Mouse (Mus musculus): ENCODE data around the gene Cnga3. TPM values are rescaled to one million over a fixed set of nuclear protein-coding genes. Genes with fewer than 3 reads are reported as not detected.

Gene Cnga3
- polyA plus RNA-seq, 1 experiment: 0.02 TPM

DNA sequence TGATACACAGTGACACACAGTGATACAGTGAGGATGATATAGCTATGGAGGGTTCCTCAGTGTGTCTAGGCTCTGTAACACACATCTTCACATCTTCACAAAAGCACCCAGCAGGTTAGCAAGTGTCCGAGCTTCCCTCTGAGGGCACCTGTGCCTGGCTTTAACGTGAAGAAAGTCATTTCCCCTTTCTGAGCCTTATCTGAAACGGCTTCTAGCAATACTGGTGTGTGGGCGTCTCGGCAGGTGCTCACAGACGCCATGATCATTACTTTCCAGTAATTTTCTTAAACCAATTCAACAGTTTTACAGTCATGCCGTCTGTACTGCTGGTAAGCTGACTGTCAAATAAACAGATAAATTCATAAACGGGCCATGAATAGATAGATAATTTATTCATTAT lies 28.0 kb downstream of the Cnga3 start:
- Histone ChIP-seq H3K79me2 (ENCODE audit: control insufficient read depth, insufficient read depth) (no peaks in the 10 kb centered on the region), H3K36me3 (ENCODE audit: control insufficient read depth, insufficient read depth) (no peaks in the 10 kb centered on the region), H3K27me3 (ENCODE audit: control insufficient read depth, insufficient read depth, insufficient read length) (no peaks in the 10 kb centered on the region), H3K4me3 (ENCODE audit: insufficient read depth, poor library complexity, severe bottlenecking) (no peak overlapping the region), H3K79me3 (ENCODE audit: low read depth) (no peaks in the 10 kb centered on the region), H3ac (ENCODE audit: control insufficient read depth, insufficient read length, low read depth) (no peak overlapping the region)
- TF ChIP-seq MYOG (IDR thresholded peaks at IDR 0.05; ENCODE audit: control insufficient read depth, extremely low read depth, insufficient read length): no peak
- TF ChIP-seq FOSL1 (IDR thresholded peaks at IDR 0.05; ENCODE audit: insufficient read depth, low read length, poor library complexity, severe bottlenecking): no peak
- no peak for TF ChIP-seq CTCF (IDR thresholded peaks at IDR 0.05; ENCODE audit: control insufficient read depth, insufficient read depth, insufficient read length)
- no peak for TF ChIP-seq MAX (IDR thresholded peaks at IDR 0.05)
- TF ChIP-seq CEBPB (IDR thresholded peaks at IDR 0.05; ENCODE audit: low read depth): no peak
- no peak for TF ChIP-seq USF1 (IDR thresholded peaks at IDR 0.05; ENCODE audit: low read depth)
- no peak for TF ChIP-seq MYOD1 (IDR thresholded peaks at IDR 0.05; ENCODE audit: control insufficient read depth, insufficient read length, low read depth)

DNA sequence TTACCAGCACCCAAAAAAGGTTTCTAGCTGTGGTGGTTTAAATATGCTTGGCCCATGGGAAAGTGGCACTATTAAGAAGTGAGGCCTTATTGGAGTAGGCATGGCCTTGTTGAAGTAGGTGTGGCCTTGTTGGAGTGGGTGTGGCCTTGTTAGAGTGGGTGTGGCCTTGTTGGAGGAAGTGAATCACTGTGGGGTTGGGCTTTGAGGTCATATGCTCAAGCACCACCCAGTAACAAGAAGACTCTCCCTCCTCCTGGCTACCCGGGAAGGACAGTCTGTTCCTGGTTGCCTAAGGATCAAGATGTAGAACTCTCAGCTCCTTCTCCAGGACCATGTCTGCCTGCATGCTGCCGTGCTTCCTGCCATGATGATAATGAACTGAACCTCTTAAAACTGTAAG lies 32.2 kb downstream of the Cnga3 start:
- no peak for TF ChIP-seq CEBPB (IDR thresholded peaks at IDR 0.05; ENCODE audit: low read depth)
- no peak for TF ChIP-seq MAX (IDR thresholded peaks at IDR 0.05)
- TF ChIP-seq FOSL1 (IDR thresholded peaks at IDR 0.05; ENCODE audit: insufficient read depth, low read length, poor library complexity, severe bottlenecking): no peak
- no peak for TF ChIP-seq CTCF (IDR thresholded peaks at IDR 0.05; ENCODE audit: control insufficient read depth, insufficient read depth, insufficient read length)
- H3K27me3 ChIP-seq (ENCODE audit: control insufficient read depth, insufficient read depth, insufficient read length): no peaks in the 10 kb centered on the region
- H3K36me3 ChIP-seq (ENCODE audit: control insufficient read depth, insufficient read depth): no peaks in the 10 kb centered on the region
- H3K79me2 ChIP-seq (ENCODE audit: control insufficient read depth, insufficient read depth): no peaks in the 10 kb centered on the region
- H3K79me3 ChIP-seq (ENCODE audit: low read depth): no peaks in the 10 kb centered on the region
- H3ac ChIP-seq (ENCODE audit: control insufficient read depth, insufficient read length, low read depth): no peak overlapping the region
- H3K4me3 ChIP-seq (ENCODE audit: insufficient read depth, poor library complexity, severe bottlenecking): no peak overlapping the region

DNA sequence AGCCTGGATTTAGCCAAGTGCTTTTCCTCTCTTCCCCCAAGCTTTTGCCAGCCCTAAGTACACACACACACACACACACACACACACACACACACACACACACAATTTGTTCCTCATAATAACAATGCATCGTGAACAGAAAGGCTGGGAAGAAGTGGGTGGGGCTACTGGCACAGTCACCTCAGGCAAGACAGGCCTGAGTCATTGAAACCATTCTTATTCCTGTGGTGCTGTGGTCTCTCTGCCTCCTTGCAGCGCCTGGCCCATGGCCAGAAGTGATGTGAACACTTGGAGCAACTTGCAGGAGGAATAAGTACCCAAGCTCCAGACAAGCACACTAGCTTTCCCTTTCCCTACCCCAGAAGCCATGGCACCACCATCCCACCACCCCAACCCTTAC lies 34.2 kb downstream of the Cnga3 start:
- no peaks in the 10 kb centered on the region for H3K36me3 ChIP-seq (ENCODE audit: control insufficient read depth, insufficient read depth)
- peak; percentile 19 for TF ChIP-seq FOSL1 (IDR thresholded peaks at IDR 0.05; ENCODE audit: insufficient read depth, low read length, poor library complexity, severe bottlenecking)
- TF ChIP-seq CTCF (IDR thresholded peaks at IDR 0.05; ENCODE audit: control insufficient read depth, insufficient read depth, insufficient read length): no peak
- H3ac ChIP-seq (ENCODE audit: control insufficient read depth, insufficient read length, low read depth): no peak overlapping the region
- H3K27me3 ChIP-seq (ENCODE audit: control insufficient read depth, insufficient read depth, insufficient read length): no peaks in the 10 kb centered on the region
- no peaks in the 10 kb centered on the region for H3K79me2 ChIP-seq (ENCODE audit: control insufficient read depth, insufficient read depth)
- no peaks in the 10 kb centered on the region for H3K79me3 ChIP-seq (ENCODE audit: low read depth)
- no peak overlapping the region for H3K4me3 ChIP-seq (ENCODE audit: insufficient read depth, poor library complexity, severe bottlenecking)

DNA sequence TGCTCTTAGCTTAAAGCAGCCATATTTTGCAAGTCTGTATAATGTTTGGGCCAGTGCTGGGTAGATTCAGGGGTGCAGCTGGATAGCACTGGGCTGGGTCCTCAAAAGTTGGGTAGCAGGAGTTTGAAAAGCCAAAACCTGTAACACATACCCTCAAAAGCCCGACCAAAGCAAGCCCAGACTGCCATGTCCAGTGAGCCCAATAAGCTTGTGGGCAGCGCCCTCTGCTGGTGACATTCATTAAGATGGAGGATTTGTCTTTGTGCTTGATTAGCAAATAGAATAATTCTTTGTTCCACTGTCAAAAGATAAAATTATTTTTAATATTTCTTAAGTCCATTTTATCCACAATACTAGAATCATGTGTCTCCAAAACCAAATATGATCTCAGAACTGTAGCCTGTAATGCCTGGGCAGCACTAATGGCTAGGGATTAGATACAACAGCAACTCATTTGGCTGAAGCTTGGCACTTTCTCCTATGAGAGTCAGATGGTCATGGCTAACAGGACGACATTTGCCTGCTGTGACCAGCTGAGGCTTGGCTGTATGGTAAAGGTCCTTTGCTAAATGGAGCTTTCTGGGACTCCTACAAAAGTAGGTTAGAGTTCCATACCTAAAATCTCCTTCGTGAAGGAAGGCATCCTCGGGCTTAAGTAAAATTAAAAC lies 36.5 kb downstream of the Cnga3 start:
- Histone ChIP-seq H3K36me3 (ENCODE audit: control insufficient read depth, insufficient read depth) (no peaks in the 10 kb centered on the region), H3K4me3 (ENCODE audit: insufficient read depth, poor library complexity, severe bottlenecking) (no peak overlapping the region), H3K79me2 (ENCODE audit: control insufficient read depth, insufficient read depth) (no peaks in the 10 kb centered on the region), H3K27me3 (ENCODE audit: control insufficient read depth, insufficient read depth, insufficient read length) (no peaks in the 10 kb centered on the region), H3ac (ENCODE audit: control insufficient read depth, insufficient read length, low read depth) (no peak overlapping the region), H3K79me3 (ENCODE audit: low read depth) (no peaks in the 10 kb centered on the region)
- no peak for TF ChIP-seq MYOG (IDR thresholded peaks at IDR 0.05; ENCODE audit: control insufficient read depth, extremely low read depth, insufficient read length)
- TF ChIP-seq USF1 (IDR thresholded peaks at IDR 0.05; ENCODE audit: low read depth): no peak
- no peak for TF ChIP-seq MYOD1 (IDR thresholded peaks at IDR 0.05; ENCODE audit: control insufficient read depth, insufficient read length, low read depth)
- TF ChIP-seq CEBPB (IDR thresholded peaks at IDR 0.05; ENCODE audit: low read depth): no peak
- no peak for TF ChIP-seq MAX (IDR thresholded peaks at IDR 0.05)
- TF ChIP-seq CTCF (IDR thresholded peaks at IDR 0.05; ENCODE audit: control insufficient read depth, insufficient read depth, insufficient read length): no peak
- no peak for TF ChIP-seq FOSL1 (IDR thresholded peaks at IDR 0.05; ENCODE audit: insufficient read depth, low read length, poor library complexity, severe bottlenecking)

DNA sequence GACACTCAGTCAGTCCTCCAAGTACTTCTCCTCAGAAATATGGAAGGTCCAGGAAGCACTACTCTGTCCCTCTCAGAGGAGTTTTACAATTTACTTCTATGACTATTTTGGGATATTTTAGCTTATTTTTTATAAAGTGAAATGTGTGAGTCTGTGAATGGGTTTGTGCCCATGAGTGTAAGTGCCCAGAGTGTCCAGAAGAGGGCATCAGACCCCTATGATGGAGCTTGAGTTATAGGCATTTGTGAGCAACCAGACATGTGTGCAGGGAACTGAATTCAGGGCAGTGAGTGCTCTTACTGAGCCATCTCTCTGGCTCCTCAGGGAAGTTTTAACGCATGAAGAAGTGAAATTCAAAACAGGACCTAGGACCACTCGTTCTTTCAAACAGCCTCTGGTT lies 44.2 kb downstream of the Cnga3 start:
- Histone ChIP-seq H3K4me3 (ENCODE audit: insufficient read depth, poor library complexity, severe bottlenecking) (no peak overlapping the region), H3ac (ENCODE audit: control insufficient read depth, insufficient read length, low read depth) (no peak overlapping the region), H3K27me3 (ENCODE audit: control insufficient read depth, insufficient read depth, insufficient read length) (no peaks in the 10 kb centered on the region), H3K79me3 (ENCODE audit: low read depth) (no peaks in the 10 kb centered on the region), H3K36me3 (ENCODE audit: control insufficient read depth, insufficient read depth) (no peaks in the 10 kb centered on the region), H3K79me2 (ENCODE audit: control insufficient read depth, insufficient read depth) (no peaks in the 10 kb centered on the region)
- TF ChIP-seq CEBPB (IDR thresholded peaks at IDR 0.05; ENCODE audit: low read depth): no peak

DNA sequence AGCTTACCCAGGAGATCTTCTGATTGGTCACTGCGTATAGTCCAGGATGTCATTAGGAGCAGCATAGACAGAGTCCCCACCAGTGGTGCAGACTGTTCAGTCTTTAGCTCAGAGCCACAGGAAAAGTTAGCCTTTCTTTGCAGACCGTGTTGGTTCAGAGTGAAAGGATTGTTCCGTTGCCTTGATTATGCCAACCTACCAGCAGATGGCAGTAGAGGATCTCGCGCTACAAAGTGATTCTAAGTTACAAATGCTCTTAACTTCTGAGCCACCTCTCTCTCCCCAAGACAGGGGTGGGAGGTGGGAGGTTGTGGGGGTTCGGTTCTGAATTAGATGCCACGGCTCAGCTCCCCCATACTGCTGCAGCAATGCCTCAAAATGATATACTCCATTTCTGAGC lies 58.2 kb downstream of the Cnga3 start:
- H3K79me3 ChIP-seq (ENCODE audit: low read depth): no peaks in the 10 kb centered on the region
- no peak for TF ChIP-seq FOSL1 (IDR thresholded peaks at IDR 0.05; ENCODE audit: insufficient read depth, low read length, poor library complexity, severe bottlenecking)
- TF ChIP-seq CTCF (IDR thresholded peaks at IDR 0.05; ENCODE audit: control insufficient read depth, insufficient read depth, insufficient read length): peak; percentile 44
- no peak overlapping the region for H3ac ChIP-seq (ENCODE audit: control insufficient read depth, insufficient read length, low read depth)
- no peaks in the 10 kb centered on the region for H3K27me3 ChIP-seq (ENCODE audit: control insufficient read depth, insufficient read depth, insufficient read length)
- H3K36me3 ChIP-seq (ENCODE audit: control insufficient read depth, insufficient read depth): no peaks in the 10 kb centered on the region
- no peak overlapping the region for H3K4me3 ChIP-seq (ENCODE audit: insufficient read depth, poor library complexity, severe bottlenecking)
- H3K79me2 ChIP-seq (ENCODE audit: control insufficient read depth, insufficient read depth): no peaks in the 10 kb centered on the region
